Mouse (Mus musculus): ENCODE measurements around the gene Npy5r. TPM values are rescaled to one million over a fixed set of nuclear protein-coding genes. Genes with fewer than 3 reads are reported as not detected.
A peak's percentile ranks its signal among the peaks of the same experiment; 100 is the strongest.

The Npy5r gene
- not detected for total RNA-seq (2022)

- no peak for DNase-seq (ENCODE audit: low spot score)
Observed at GRCm38 (mm10) chr8:66687511-66688329, at the start of gene Npy5r. Npy5r (minus strand) TSS chr8:66688128.

GRCm38 (mm10) chr8:66731957-66732356 lies 44.0 kb upstream of the Npy5r start:
- DNase-seq (ENCODE audit: low spot score), result no peak

GRCm38 (mm10) chr8:66729446-66729845 lies 41.5 kb upstream of the Npy5r start:
- no peak for DNase-seq (ENCODE audit: low spot score)

- DNase-seq (ENCODE audit: low spot score), result no peak
Observed at GRCm38 (mm10) chr8:66722835-66723234, 34.9 kb upstream of the Npy5r start.

- no peak for DNase-seq (ENCODE audit: low spot score)
Observed at GRCm38 (mm10) chr8:66714324-66714975, 26.5 kb upstream of the Npy5r start.

GRCm38 (mm10) chr8:66698782-66699181 lies 10.9 kb upstream of the Npy5r start:
- DNase-seq (ENCODE audit: low spot score), result no peak

- DNase-seq (ENCODE audit: low spot score), result no peak
Observed at GRCm38 (mm10) chr8:66698011-66698410, 10.1 kb upstream of the Npy5r start.

- DNase-seq (ENCODE audit: low spot score), result peak; percentile 35
Observed at GRCm38 (mm10) chr8:66696970-66697843, 9.3 kb upstream of the Npy5r start, which contains the start of gene Npy1r. Npy1r (plus strand) TSS chr8:66697192.

GRCm38 (mm10) chr8:66690402-66690801 lies 2.5 kb upstream of the Npy5r start:
- no peak for DNase-seq (ENCODE audit: low spot score)

GRCm38 (mm10) chr8:66688799-66689198 lies 871 bp upstream of the Npy5r start:
- no peak for DNase-seq (ENCODE audit: low spot score)

GRCm38 (mm10) chr8:66688395-66688794 lies 467 bp upstream of the Npy5r start:
- DNase-seq (ENCODE audit: low spot score), result no peak

GRCm38 (mm10) chr8:66681261-66681660 lies 6.7 kb downstream of the Npy5r start:
- DNase-seq (ENCODE audit: low spot score), result no peak

GRCm38 (mm10) chr8:66630721-66631120 lies 57.2 kb downstream of the Npy5r start:
- peak; percentile 26 for DNase-seq (ENCODE audit: low spot score)

Other genes starting within 250 kb of the Npy5r start
- gene Tma16, start 201.6 kb downstream of the Npy5r start, total RNA-seq (2022), result 1 to 10 TPM; 3.2 to 4.1 (median 3.7) TPM
- gene Tktl2, start 176.4 kb downstream of the Npy5r start, total RNA-seq (2022), result not detected
- gene Npy1r, start 9.1 kb upstream of the Npy5r start, total RNA-seq (2022), result 1 to 10 TPM; 1.8 to 2.6 (median 2.0) TPM
- 1 to 10 TPM; 4.6 to 5.4 (median 4.9) TPM for gene Naf1, start 172.1 kb upstream of the Npy5r start, total RNA-seq (2022)